Mouse (Mus musculus): Measurements from ENCODE around the gene Nr1i2.

DNA sequence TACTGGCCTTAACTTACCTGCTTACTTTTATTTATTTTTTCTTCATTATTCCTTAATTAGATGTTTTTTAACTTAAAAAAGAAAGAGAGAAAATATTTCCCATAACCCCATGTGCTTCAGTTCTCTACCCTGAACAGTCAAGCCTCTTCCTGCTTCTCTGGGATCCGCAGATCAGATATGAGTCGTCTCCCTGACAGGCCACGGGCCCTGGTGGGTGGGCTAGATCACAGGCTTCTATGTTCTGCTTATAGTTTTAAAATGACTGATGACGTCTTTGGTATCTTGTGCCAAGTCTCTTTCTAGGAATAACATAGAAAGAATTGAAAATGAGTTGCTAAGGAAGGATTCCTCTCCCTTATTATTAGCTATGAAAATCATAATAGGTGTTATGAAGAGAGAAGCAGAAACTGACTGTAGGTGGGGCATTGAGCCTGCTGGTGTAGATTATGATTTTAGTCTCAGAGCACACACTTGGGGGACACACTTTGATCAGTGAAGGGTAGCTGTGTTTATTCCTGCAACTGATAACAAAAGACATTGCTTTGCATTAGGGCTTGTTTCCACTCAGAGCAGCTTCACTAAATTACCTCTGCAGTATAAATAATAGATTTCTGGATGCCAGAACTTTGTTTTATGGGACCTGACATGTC is 57.6 kb downstream of the Nr1i2 start:
- TF ChIP-seq CTCF (conservative IDR thresholded peaks at IDR 0.05 in 1 of 2, IDR thresholded peaks at IDR 0.05 in 1 of 2; ENCODE audit: low read depth in 2 of 2, low read length in 2 of 2) (no peak), ETS1 (conservative IDR thresholded peaks at IDR 0.05; ENCODE audit: low read depth, low read length) (no peak), NELFE (IDR thresholded peaks at IDR 0.05; ENCODE audit: low read depth, low read length) (no peak), IRF4 (IDR thresholded peaks at IDR 0.05; ENCODE audit: low read depth, low read length) (no peak), EP300 (IDR thresholded peaks at IDR 0.05; ENCODE audit: low read length) (no peak), POLR2A (IDR thresholded peaks at IDR 0.05; ENCODE audit: low read depth, low read length) (no peak), ZKSCAN1 (IDR thresholded peaks at IDR 0.05; ENCODE audit: borderline replicate concordance, low read depth, low read length) (no peak), MAZ (IDR thresholded peaks at IDR 0.05; ENCODE audit: low read depth, low read length) (no peak), MAX (IDR thresholded peaks at IDR 0.05; ENCODE audit: low read length) (no peak), E2F4 (IDR thresholded peaks at IDR 0.05; ENCODE audit: insufficient replicate concordance, low read depth, low read length) (no peak)

All from CH12.LX (cell line).